Mouse (Mus musculus): ENCODE measurements around the gene Cst8. TPM values are rescaled to one million over a fixed set of nuclear protein-coding genes. Genes with fewer than 3 reads are reported as not detected.

Cst8 gene
- not detected in 4 replicates for total RNA-seq (2023; ENCODE audit: inconsistent age)

DNA sequence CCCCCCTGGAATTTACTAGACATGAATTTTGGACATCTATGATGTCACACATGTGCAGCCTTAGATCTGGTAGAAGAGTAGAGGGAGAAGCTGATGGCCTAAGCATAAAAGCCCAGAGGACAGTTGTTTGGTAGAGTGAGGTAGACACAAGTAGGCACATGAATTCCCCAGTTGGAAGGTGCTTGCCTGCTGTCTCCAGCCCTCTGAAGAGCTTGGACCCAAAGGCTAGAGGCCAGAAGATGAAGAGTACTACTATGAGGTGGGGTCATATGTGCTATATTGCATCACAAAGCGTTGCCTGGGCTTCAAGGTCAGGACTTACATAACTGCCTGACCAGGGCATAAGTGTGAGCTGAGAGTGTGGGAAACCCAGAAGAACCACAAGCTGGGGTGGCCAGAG lies at the start of gene Cst8:
Cst8 (plus strand) TSS at position 301 of the 400 bp plus-strand sequence.

DNA sequence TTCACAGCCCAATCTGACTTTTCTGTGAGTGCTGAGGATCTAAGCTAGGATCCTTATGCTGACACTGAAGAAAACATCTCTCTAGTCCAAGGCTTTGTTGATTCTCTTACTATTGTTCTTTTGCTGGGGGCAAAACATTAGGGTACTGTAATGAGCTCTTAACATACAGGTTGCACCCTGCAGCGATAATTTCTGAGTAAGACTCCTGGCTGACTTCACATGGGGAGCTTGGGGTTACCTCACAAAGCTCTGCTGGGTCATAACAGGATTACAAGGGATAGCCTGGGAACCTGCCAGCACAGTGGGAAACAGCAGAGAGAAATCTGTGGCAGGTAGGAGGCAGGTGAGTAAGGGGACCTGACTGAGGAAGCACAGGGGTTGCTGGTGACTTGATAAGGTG lies 48.5 kb upstream of the Cst8 start, which contains the start of gene Cstl1:
Cstl1 (plus strand) TSS at position 301 of the 400 bp plus-strand sequence.

DNA sequence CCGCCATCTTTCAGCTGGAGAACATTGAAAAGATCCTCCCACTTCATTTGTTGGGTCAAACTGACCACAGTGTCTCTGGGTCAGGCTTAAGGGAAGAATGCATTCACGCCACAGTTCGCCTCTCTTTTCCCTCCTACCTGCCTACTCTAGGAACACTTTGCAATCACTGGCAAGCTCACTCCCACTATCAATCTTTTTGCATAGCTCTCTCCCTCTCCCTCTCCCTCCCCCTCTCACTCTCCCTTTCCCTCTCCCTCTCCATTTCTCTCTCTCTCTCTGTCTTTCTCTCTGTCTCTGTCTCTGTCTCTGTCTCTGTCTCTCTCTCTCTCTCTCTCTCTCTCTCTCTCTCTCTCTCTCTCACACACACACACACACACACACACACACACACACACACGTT lies 27.2 kb upstream of the Cst8 start, which contains the start of gene Cst11:
Cst11 (minus strand) TSS at position 101 of the 400 bp plus-strand sequence.

DNA sequence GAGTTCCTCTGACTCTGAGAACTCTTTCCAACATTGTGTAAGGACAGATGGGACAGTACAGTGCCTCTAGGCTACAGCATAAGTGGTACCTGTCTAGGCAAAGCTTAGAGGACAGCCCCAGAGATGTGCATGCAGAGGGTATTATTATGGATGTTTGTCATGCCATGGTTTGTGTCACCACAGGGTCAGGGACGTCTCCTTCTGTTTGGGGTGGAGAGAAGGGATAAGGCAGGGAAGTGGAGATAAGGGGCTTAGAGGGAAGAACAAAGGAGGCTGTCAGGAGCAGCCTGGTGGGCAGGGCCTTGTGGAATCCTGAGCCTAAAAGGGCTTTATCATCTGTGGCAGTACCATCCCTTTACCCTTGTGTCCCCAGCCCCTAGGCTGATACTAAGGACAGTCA lies 16.9 kb upstream of the Cst8 start, which contains the start of gene 8030411F24Rik:
8030411F24Rik (plus strand) TSS at position 301 of the 400 bp plus-strand sequence.

DNA sequence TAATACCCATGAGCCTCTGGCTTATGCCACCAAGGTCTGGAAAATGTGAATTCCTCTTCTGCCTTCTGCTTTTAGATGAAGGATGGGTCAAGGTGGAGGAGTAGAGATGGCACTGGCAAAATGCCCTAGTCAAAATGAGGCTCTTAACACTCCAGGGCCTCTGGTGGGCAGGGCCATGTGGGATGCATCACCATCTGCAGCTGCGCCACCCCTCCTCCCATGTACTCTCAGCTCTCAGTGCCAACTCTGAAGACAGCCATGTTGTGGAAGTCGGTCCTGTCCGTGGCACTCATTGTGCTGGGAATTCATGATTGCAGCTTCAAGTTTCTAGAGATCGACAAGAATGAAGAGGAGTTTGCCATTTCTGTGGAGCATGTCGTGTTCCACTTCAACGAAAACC lies 9.4 kb upstream of the Cst8 start, which contains the start of gene Cst12:
Cst12 (plus strand) TSS at position 220 of the 400 bp plus-strand sequence.

DNA sequence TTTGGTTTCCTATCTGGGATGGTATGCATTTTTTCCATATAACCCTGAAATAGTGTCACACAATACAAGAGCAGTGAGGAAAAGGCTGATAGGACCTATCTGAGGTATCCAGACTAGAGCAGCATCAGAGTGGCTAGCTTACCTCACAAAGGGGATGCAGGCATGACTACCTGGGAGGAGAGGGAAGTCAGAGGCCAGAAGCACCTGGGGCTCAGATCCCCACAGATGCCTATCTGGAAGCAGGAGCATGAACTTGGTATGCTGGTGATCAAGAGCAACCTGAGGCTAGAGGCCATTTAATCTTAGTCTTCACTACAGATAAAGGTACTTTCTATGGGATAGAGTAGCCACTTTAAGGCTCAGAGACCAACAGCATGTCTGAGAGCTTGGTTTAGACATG lies 21.3 kb downstream of the Cst8 start, which contains the start of gene Cst13:
Cst13 (plus strand) TSS at position 173 of the 400 bp plus-strand sequence.

DNA sequence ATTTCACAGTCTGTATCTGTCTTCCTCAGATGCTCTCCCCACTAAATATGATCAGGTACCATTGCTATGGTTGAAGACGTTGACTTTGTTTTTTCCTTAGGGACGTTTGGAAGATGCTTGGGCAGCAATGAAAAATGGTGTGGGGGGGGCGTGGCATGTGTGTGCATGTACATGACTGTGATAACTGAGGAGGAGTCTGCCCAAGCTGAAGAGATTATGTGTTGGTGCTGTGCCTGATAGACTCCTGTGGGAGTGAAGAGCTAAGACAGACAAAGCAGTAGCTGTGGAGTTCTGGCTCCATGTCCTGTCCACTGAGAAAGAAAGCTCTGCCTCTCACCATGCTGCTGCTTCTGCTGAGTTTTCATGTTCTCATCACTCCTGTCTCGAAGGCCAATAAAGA lies 36.3 kb downstream of the Cst8 start, which contains the start of gene Cst9:
Cst9 (plus strand) TSS at position 236 of the 400 bp plus-strand sequence.

Other genes starting within 250 kb of the Cst8 start
- 9.2 to 17.2 TPM (median 15.0 TPM) in 4 replicates for gene Nxt1, start 126.2 kb upstream of the Cst8 start, total RNA-seq (2023; ENCODE audit: inconsistent age)
- 9.4 to 12.7 TPM (median 10.3 TPM) in 4 replicates for gene Gzf1, start 117.8 kb upstream of the Cst8 start, total RNA-seq (2023; ENCODE audit: inconsistent age)
- gene Napb, start 66.3 kb upstream of the Cst8 start, total RNA-seq (2023; ENCODE audit: inconsistent age), result 0.48 to 0.75 TPM (median 0.61 TPM) in 4 replicates
- gene Cstl1, start 48.4 kb upstream of the Cst8 start, total RNA-seq (2023; ENCODE audit: inconsistent age), result not detected in 4 replicates
- gene Cst11, start 27.3 kb upstream of the Cst8 start, total RNA-seq (2023; ENCODE audit: inconsistent age), result not detected in 4 replicates
- gene 8030411F24Rik, start 16.8 kb upstream of the Cst8 start, total RNA-seq (2023; ENCODE audit: inconsistent age), result not detected in 4 replicates
- gene Cst12, start 9.4 kb upstream of the Cst8 start, total RNA-seq (2023; ENCODE audit: inconsistent age), result not detected in 4 replicates
- not detected in 4 replicates for gene Cst13, start 21.3 kb downstream of the Cst8 start, total RNA-seq (2023; ENCODE audit: inconsistent age)
- not detected in 4 replicates for gene Cst9, start 36.4 kb downstream of the Cst8 start, total RNA-seq (2023; ENCODE audit: inconsistent age)
- gene 9230104L09Rik, start 66.3 kb downstream of the Cst8 start, total RNA-seq (2023; ENCODE audit: inconsistent age), result not detected in 4 replicates
- gene Cst3, start 76.9 kb downstream of the Cst8 start, total RNA-seq (2023; ENCODE audit: inconsistent age), result 164 to 193 TPM (median 173 TPM) in 4 replicates
- gene Gm1330, start 204.5 kb downstream of the Cst8 start, total RNA-seq (2023; ENCODE audit: inconsistent age), result not detected in 4 replicates
- not detected in 4 replicates for gene Gm10750, start 218.5 kb downstream of the Cst8 start, total RNA-seq (2023; ENCODE audit: inconsistent age)